Mouse (Mus musculus) erythroblast, embryonic 14.5 days (primary cell): ENCODE data around the gene Pdxp.

Source experiments
- GATA1 ChIP-seq: IDR thresholded peaks from 2 replicates; pipeline ENCODE4 v1.6.1; 2012; ENCODE audit warnings: low read length, inconsistent platforms, mixed read lengths
- TAL1 ChIP-seq: IDR thresholded peaks from 3 replicates; pipeline ENCODE4 v1.6.1; 2012; ENCODE audit warnings: low read length, inconsistent platforms, mixed read lengths

DNA sequence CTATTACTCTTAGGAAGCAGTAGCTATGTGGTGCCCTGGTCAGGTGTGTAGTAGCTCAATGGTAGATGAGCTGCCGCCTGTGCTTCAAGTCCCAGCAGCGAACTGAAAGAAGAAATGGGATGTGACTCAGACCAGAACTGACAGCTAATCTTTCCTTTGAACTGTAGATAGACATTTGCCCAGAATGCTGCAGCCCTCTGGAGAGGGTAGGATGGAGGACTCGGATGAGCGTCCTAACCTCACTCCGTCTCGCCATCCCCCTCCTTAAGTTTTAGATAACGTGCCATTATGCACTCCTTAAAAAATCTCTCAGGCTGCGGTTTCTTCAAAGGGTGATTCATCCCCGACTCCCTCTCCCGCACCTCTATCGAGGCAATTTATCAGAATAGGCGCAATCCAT lies 6.2 kb downstream of the Pdxp start:
- TF ChIP-seq TAL1, result no peak
- TF ChIP-seq GATA1, result no peak
